Mouse (Mus musculus): ENCODE measurements at regions not wholly inside any gene's neighbourhood (a gene's known extent, or its start where the extent isn't known, plus 50 kb on each side); places are given as distances from the start of the nearest gene placed in this dataset.

- DNase-seq (ENCODE audit: low spot score) (no peak), ATAC-seq (ENCODE audit: insufficient number of reproducible peaks, low FRiP score, low TSS enrichment, low read depth) (no peak)
- 80% methylated on average over 2 of the region's 2 CpGs for WGBS
- Histone ChIP-seq H3K27ac (replicated peaks; ENCODE audit: low read depth, low read length) (no peak overlapping the region), H3K4me2 (ENCODE audit: low read depth, severe bottlenecking) (no peak overlapping the region), H3K4me3 (ENCODE audit: low read depth, low read length) (no peak overlapping the region), H3K27me3 (ENCODE audit: control insufficient read depth, insufficient read depth, low read length) (peaks cover 3% of the 10 kb centered on the region; the same call in 1 of the 2 replicates), H3K9ac (ENCODE audit: low read length) (no peak overlapping the region), H3K4me1 (ENCODE audit: control insufficient read depth, insufficient read depth, low read length) (no peaks in the 10 kb centered on the region), H3K36me3 (ENCODE audit: control insufficient read depth, insufficient read depth, low read length) (no peaks in the 10 kb centered on the region), H3K9me3 (ENCODE audit: control insufficient read depth, low read length) (no peaks in the 10 kb centered on the region)
Measured at GRCm38 (mm10) chrX:11681274-11681673, 353.7 kb downstream of the H2al1j start.

- 66% methylated on average over 18 of the region's 18 CpGs for WGBS
- Histone ChIP-seq H3K4me3 (ENCODE audit: low read depth, low read length) (no peak overlapping the region), H3K27me3 (ENCODE audit: control insufficient read depth, insufficient read depth, low read length) (no peaks in the 10 kb centered on the region), H3K36me3 (ENCODE audit: control insufficient read depth, insufficient read depth, low read length) (no peaks in the 10 kb centered on the region), H3K27ac (replicated peaks; ENCODE audit: low read depth, low read length) (no peak overlapping the region), H3K9me3 (ENCODE audit: control insufficient read depth, low read length) (no peaks in the 10 kb centered on the region), H3K9ac (ENCODE audit: low read length) (no peak overlapping the region), H3K4me2 (ENCODE audit: low read depth, severe bottlenecking) (no peak overlapping the region), H3K4me1 (ENCODE audit: control insufficient read depth, insufficient read depth, low read length) (no peaks in the 10 kb centered on the region)
- no peak for ATAC-seq (ENCODE audit: insufficient number of reproducible peaks, low FRiP score, low TSS enrichment, low read depth)
- DNase-seq (ENCODE audit: low spot score), result no peak
Measured at GRCm38 (mm10) chrX:11689989-11690405, 362.4 kb downstream of the H2al1j start.

- no peaks in the 10 kb centered on the region for H3K36me3 ChIP-seq (ENCODE audit: control insufficient read depth, insufficient read depth, low read length)
- H3K9me3 ChIP-seq (ENCODE audit: control insufficient read depth, low read length), result no peaks in the 10 kb centered on the region
- WGBS, result 58% methylated on average over 5 of the region's 5 CpGs
- H3K4me1 ChIP-seq (ENCODE audit: control insufficient read depth, insufficient read depth, low read length), result no peaks in the 10 kb centered on the region
- no peak overlapping the region for H3K9ac ChIP-seq (ENCODE audit: low read length)
- ATAC-seq (ENCODE audit: insufficient number of reproducible peaks, low FRiP score, low TSS enrichment, low read depth) (no peak), DNase-seq (ENCODE audit: low spot score) (no peak)
- no peak overlapping the region for H3K4me2 ChIP-seq (ENCODE audit: low read depth, severe bottlenecking)
- no peak overlapping the region for H3K27ac ChIP-seq (replicated peaks; ENCODE audit: low read depth, low read length)
- H3K4me3 ChIP-seq (ENCODE audit: low read depth, low read length), result no peak overlapping the region
- H3K27me3 ChIP-seq (ENCODE audit: control insufficient read depth, insufficient read depth, low read length), result no peaks in the 10 kb centered on the region
Measured at GRCm38 (mm10) chrX:11690446-11690845, 362.8 kb downstream of the H2al1j start.

- WGBS, result 86% methylated on average over 4 of the region's 4 CpGs
Measured at GRCm38 (mm10) chrX:11691019-11691418, 363.4 kb downstream of the H2al1j start.

GRCm38 (mm10) chrX:11696565-11696964 is 368.9 kb downstream of the H2al1j start:
- H3K9me3 ChIP-seq (ENCODE audit: control insufficient read depth, low read length), result no peaks in the 10 kb centered on the region
- no peaks in the 10 kb centered on the region for H3K27me3 ChIP-seq (ENCODE audit: control insufficient read depth, insufficient read depth, low read length)
- WGBS, result 90% methylated on average over 4 of the region's 4 CpGs
- no peaks in the 10 kb centered on the region for H3K4me1 ChIP-seq (ENCODE audit: control insufficient read depth, insufficient read depth, low read length)
- no peak for DNase-seq (ENCODE audit: low spot score)
- H3K27ac ChIP-seq (replicated peaks; ENCODE audit: low read depth, low read length), result no peak overlapping the region
- no peaks in the 10 kb centered on the region for H3K36me3 ChIP-seq (ENCODE audit: control insufficient read depth, insufficient read depth, low read length)
- H3K4me3 ChIP-seq (ENCODE audit: low read depth, low read length), result no peak overlapping the region
- no peak for ATAC-seq (ENCODE audit: insufficient number of reproducible peaks, low FRiP score, low TSS enrichment, low read depth)
- no peak overlapping the region for H3K4me2 ChIP-seq (ENCODE audit: low read depth, severe bottlenecking)
- no peak overlapping the region for H3K9ac ChIP-seq (ENCODE audit: low read length)

More at GRCm38 (mm10) chrX:11691019-11691418, 363.4 kb downstream of the H2al1j start:
- no peak overlapping the region for H3K4me3 ChIP-seq (ENCODE audit: low read depth, low read length)
- ATAC-seq (ENCODE audit: insufficient number of reproducible peaks, low FRiP score, low TSS enrichment, low read depth) (no peak), DNase-seq (ENCODE audit: low spot score) (no peak)
- H3K27me3 ChIP-seq (ENCODE audit: control insufficient read depth, insufficient read depth, low read length), result no peaks in the 10 kb centered on the region
- no peaks in the 10 kb centered on the region for H3K36me3 ChIP-seq (ENCODE audit: control insufficient read depth, insufficient read depth, low read length)
- H3K27ac ChIP-seq (replicated peaks; ENCODE audit: low read depth, low read length), result no peak overlapping the region
- no peak overlapping the region for H3K4me2 ChIP-seq (ENCODE audit: low read depth, severe bottlenecking)
- no peak overlapping the region for H3K9ac ChIP-seq (ENCODE audit: low read length)
- no peaks in the 10 kb centered on the region for H3K9me3 ChIP-seq (ENCODE audit: control insufficient read depth, low read length)
- no peaks in the 10 kb centered on the region for H3K4me1 ChIP-seq (ENCODE audit: control insufficient read depth, insufficient read depth, low read length)

DNA sequence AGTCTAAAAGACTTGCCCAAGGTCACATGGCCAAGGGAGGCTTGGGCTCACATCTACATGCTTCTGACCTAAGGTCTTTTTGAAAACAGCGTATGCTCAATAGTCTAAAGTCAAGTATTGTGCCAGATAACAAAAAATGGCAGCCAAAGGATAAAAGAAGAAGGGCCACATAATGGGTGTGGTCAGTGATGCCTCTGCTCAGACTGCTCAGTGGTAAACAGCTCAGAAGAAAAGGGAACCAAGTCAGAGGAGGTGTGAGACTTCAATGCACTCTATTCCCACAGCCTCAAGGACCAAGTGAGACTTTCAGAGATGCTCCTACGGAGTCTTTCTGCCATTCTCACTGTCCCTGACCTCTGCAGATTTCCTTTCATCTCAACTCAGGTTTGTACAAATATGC is 373.5 kb downstream of the H2al1j start:
- H3K36me3 ChIP-seq (ENCODE audit: control insufficient read depth, insufficient read depth, low read length), result no peaks in the 10 kb centered on the region
- H3K9ac ChIP-seq (ENCODE audit: low read length), result no peak overlapping the region
- H3K4me3 ChIP-seq (ENCODE audit: low read depth, low read length), result no peak overlapping the region
- no peak overlapping the region for H3K27ac ChIP-seq (replicated peaks; ENCODE audit: low read depth, low read length)
- H3K9me3 ChIP-seq (ENCODE audit: control insufficient read depth, low read length), result no peaks in the 10 kb centered on the region
- H3K4me2 ChIP-seq (ENCODE audit: low read depth, severe bottlenecking), result no peak overlapping the region
- 0 out of 2 replicates have a peak, but pooled peaks cover 5% of the 10 kb centered on the region for H3K27me3 ChIP-seq (ENCODE audit: control insufficient read depth, insufficient read depth, low read length)
- H3K4me1 ChIP-seq (ENCODE audit: control insufficient read depth, insufficient read depth, low read length), result 0 out of 2 replicates have a peak, but pooled peaks cover 3% of the 10 kb centered on the region
- no peak for ATAC-seq (ENCODE audit: insufficient number of reproducible peaks, low FRiP score, low TSS enrichment, low read depth)
- 85% methylated on average over 2 of the region's 2 CpGs for WGBS
- DNase-seq (ENCODE audit: low spot score), result no peak

DNA sequence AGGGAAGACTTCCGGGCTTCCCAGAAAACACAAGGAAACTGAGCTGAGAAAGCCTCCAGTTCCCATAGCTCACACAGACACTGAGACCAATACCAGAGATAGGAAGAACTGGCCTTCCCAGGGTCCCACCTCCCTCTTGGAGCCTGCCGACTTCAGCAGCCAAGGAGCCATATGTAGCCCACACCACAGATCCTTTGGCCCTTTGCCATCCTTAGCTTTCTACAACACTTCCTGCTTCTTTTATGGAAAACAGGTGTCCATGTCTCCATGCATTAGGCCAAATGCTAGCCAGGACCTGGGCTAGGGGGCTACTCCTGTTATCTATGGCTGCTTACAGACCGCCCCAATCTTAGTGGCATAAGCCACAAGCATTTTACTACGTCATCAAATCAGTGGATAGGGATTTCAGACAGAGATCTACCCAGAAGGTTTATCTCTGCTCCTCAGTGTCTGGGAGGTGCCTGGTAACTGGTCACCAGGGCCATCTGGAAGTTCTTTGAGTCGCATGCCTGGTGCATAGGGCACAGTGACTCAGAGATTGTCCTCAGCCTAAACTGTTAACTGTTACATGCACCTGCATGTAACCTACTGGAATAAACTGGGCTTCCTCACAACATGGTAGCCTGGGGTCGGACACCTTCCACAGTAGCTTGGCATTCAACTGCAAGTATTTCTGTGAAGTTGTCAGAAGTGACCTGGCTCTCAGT is 378.4 kb downstream of the H2al1j start:
- H3K27me3 ChIP-seq (ENCODE audit: control insufficient read depth, insufficient read depth, low read length), result peaks cover 7% of the 10 kb centered on the region; the same call in 1 of the 2 replicates
- no peaks in the 10 kb centered on the region for H3K36me3 ChIP-seq (ENCODE audit: control insufficient read depth, insufficient read depth, low read length)
- DNase-seq (ENCODE audit: low spot score), result no peak

DNA sequence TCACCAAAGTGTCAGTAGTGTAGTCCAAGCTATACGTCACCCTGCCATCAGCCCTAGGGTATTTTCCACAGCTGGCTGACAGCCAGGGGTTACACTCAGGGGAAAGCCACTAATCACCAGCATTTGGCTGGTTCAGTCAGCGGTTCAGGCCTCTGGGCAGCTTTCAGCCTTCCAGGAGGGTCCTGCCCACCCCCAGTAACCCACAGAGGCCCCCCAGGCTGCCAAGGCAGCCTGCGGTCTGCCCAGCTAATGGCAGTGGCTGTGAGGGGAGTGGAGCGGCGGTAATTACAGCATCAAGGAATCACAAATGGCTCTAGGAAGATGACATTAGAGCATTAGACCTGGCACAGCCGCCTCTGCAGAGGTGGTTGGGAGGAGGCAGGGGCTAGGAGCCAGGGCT is 379.7 kb downstream of the H2al1j start:
- H3K36me3 ChIP-seq (ENCODE audit: control insufficient read depth, insufficient read depth, low read length), result no peaks in the 10 kb centered on the region
- H3K4me2 ChIP-seq (ENCODE audit: low read depth, severe bottlenecking), result no peak overlapping the region
- WGBS, result 25% methylated on average over 6 of the region's 6 CpGs
- H3K4me3 ChIP-seq (ENCODE audit: low read depth, low read length), result no peak overlapping the region
- no peak overlapping the region for H3K9ac ChIP-seq (ENCODE audit: low read length)
- ATAC-seq (ENCODE audit: insufficient number of reproducible peaks, low FRiP score, low TSS enrichment, low read depth) (no peak), DNase-seq (ENCODE audit: low spot score) (no peak)
- H3K27ac ChIP-seq (replicated peaks; ENCODE audit: low read depth, low read length), result no peak overlapping the region
- H3K9me3 ChIP-seq (ENCODE audit: control insufficient read depth, low read length), result no peaks in the 10 kb centered on the region
- peaks cover 14% of the 10 kb centered on the region for H3K4me1 ChIP-seq (ENCODE audit: control insufficient read depth, insufficient read depth, low read length)
- peaks cover 7% of the 10 kb centered on the region; the same call in 1 of the 2 replicates for H3K27me3 ChIP-seq (ENCODE audit: control insufficient read depth, insufficient read depth, low read length)

More for the DNA sequence above, 378.4 kb downstream of the H2al1j start:
- Histone ChIP-seq H3K9me3 (ENCODE audit: control insufficient read depth, low read length) (no peaks in the 10 kb centered on the region), H3K9ac (ENCODE audit: low read length) (no peak overlapping the region), H3K4me2 (ENCODE audit: low read depth, severe bottlenecking) (no peak overlapping the region), H3K4me3 (ENCODE audit: low read depth, low read length) (no peak overlapping the region), H3K27ac (replicated peaks; ENCODE audit: low read depth, low read length) (no peak overlapping the region), H3K4me1 (ENCODE audit: control insufficient read depth, insufficient read depth, low read length) (peaks cover 14% of the 10 kb centered on the region)
- 64% methylated on average over 6 of the region's 6 CpGs for WGBS
- ATAC-seq (ENCODE audit: insufficient number of reproducible peaks, low FRiP score, low TSS enrichment, low read depth), result no peak

DNA sequence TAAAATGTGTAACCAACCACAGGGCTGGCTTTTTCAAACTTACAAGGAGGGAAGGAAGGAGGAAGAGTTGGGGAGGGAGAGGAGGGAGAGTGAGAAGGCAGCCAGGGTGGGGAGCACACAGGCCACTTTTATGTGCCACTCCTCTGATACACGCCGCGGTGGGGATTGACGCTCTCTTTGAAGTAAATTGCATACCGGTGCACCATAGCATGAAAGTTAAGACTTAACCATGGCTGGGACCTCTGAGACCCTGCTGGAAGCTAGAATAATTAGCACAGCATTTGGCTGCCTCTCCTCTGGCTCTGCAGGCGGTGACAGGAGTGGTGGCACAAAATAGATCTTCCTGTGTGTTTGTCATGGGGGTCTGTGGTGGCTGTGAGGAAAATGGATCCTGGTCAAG is 380.7 kb downstream of the H2al1j start:
- H3K27me3 ChIP-seq (ENCODE audit: control insufficient read depth, insufficient read depth, low read length), result peaks cover 2% of the 10 kb centered on the region; the same call in 1 of the 2 replicates
- ATAC-seq (ENCODE audit: insufficient number of reproducible peaks, low FRiP score, low TSS enrichment, low read depth) (no peak), DNase-seq (ENCODE audit: low spot score) (peak; percentile 28)
- no peaks in the 10 kb centered on the region for H3K36me3 ChIP-seq (ENCODE audit: control insufficient read depth, insufficient read depth, low read length)
- H3K9ac ChIP-seq (ENCODE audit: low read length), result no peak overlapping the region
- H3K4me1 ChIP-seq (ENCODE audit: control insufficient read depth, insufficient read depth, low read length), result peaks cover 14% of the 10 kb centered on the region
- H3K9me3 ChIP-seq (ENCODE audit: control insufficient read depth, low read length), result no peaks in the 10 kb centered on the region
- H3K27ac ChIP-seq (replicated peaks; ENCODE audit: low read depth, low read length), result no peak overlapping the region
- no peak overlapping the region for H3K4me2 ChIP-seq (ENCODE audit: low read depth, severe bottlenecking)
- WGBS, result 27% methylated on average over 6 of the region's 6 CpGs
- no peak overlapping the region for H3K4me3 ChIP-seq (ENCODE audit: low read depth, low read length)
